23 mouse cellular contexts compared by ENCODE assay signal in genomic region chr10:111534691-111535090, GRCm38 (mm10). TPM values are rescaled to one million over a fixed set of nuclear protein-coding genes. Genes with fewer than 3 reads are reported as not detected.
DNase-seq lines count a peak whose midpoint lies in the region; ATAC-seq and TF ChIP-seq lines count a peak whose summit lies in the region.
"Had no signal": no experiment of that assay in that cellular context is flagged by ENCODE, and none has a peak within 500 bp of the region (broad histone marks: within the 10 kb centered on the region; RNA-seq: fewer than 3 reads in every experiment).

No protein-coding gene starts in this region.

- TF ChIP-seq EP300 in lung, postnatal 0 days (IDR thresholded peaks at IDR 0.05), result peak; percentile 72

- peak; percentile 20 for DNase-seq in kidney, postnatal 0 days (ENCODE audit: low spot score)
- no peak for DNase-seq in kidney, adult 9 months
- no peak for DNase-seq in lung, postnatal 36 days
- DNase-seq in lung, postnatal 0 days (ENCODE audit: low spot score), result peak; percentile 38
- DNase-seq in lung, adult 2 months, result no peak
- DNase-seq: adrenal gland, adult 2 months; adrenal gland, postnatal 10 days; adrenal gland, postnatal 25 days; cerebellum, adult 11 months; cerebellum, adult 18-20 months; cerebellum, adult 8-10 months; cerebellum, adult 9-11 months; cerebellum, postnatal 14 days; cerebellum, postnatal 36 days; embryo, embryonic 11 days had no signal

- no peak for TF ChIP-seq POLR2A in lung, adult 2 months (IDR thresholded peaks at IDR 0.05; ENCODE audit: borderline replicate concordance, extremely low read depth, low read depth, low read length)

- ATAC-seq in kidney, postnatal 0 days (replicated peaks; ENCODE audit: low FRiP score, low read depth), result no peak
- no peak for ATAC-seq in lung, embryonic 15.5 days (ENCODE audit: borderline replicate concordance, extremely low read depth, low FRiP score, low TSS enrichment)
- peak; percentile 30 for ATAC-seq in lung, postnatal 0 days
- ATAC-seq: forebrain, embryonic 14.5 days; forebrain, embryonic 16.5 days had no signal

- no peaks in the 10 kb centered on the region for H3K36me3 ChIP-seq in kidney, postnatal 0 days (ENCODE audit: insufficient read depth, low read length)
- H3K36me3 ChIP-seq in lung, embryonic 15.5 days, result no peaks in the 10 kb centered on the region
- H3K36me3 ChIP-seq in lung, postnatal 0 days (ENCODE audit: insufficient read depth, low read length), result no peaks in the 10 kb centered on the region
- H3K36me3 ChIP-seq: embryonic facial prominence, embryonic 13.5 days; embryonic facial prominence, embryonic 15.5 days; forebrain, embryonic 10.5 days; forebrain, embryonic 12.5 days had no signal

- no peaks in the 10 kb centered on the region for H3K9me3 ChIP-seq in kidney, postnatal 0 days (replicated peaks; ENCODE audit: low read length)
- H3K9me3 ChIP-seq in lung, embryonic 15.5 days, result no peaks in the 10 kb centered on the region
- no peaks in the 10 kb centered on the region for H3K9me3 ChIP-seq in lung, postnatal 0 days (ENCODE audit: low read length)
- H3K9me3 ChIP-seq: embryonic facial prominence, embryonic 13.5 days; embryonic facial prominence, embryonic 15.5 days; forebrain, embryonic 10.5 days; forebrain, embryonic 12.5 days had no signal

- no peak overlapping the region for H3K4me3 ChIP-seq in kidney, postnatal 0 days (replicated peaks; ENCODE audit: low read depth, low read length)
- H3K4me3 ChIP-seq in lung, embryonic 15.5 days, result no peak overlapping the region
- no peak overlapping the region for H3K4me3 ChIP-seq in lung, postnatal 0 days (ENCODE audit: low read depth, low read length)
- no peak overlapping the region for H3K4me3 ChIP-seq in lung, adult 2 months (replicated peaks; ENCODE audit: extremely low read depth, low read depth, low read length)
- H3K4me3 ChIP-seq: embryonic facial prominence, embryonic 13.5 days; embryonic facial prominence, embryonic 15.5 days; erythroblast, embryonic 14.5 days; forebrain, embryonic 10.5 days; forebrain, embryonic 12.5 days had no signal

- H3K27me3 ChIP-seq in kidney, postnatal 0 days (ENCODE audit: insufficient read depth, low read length), result no peaks in the 10 kb centered on the region
- no peaks in the 10 kb centered on the region for H3K27me3 ChIP-seq in lung, embryonic 15.5 days
- H3K27me3 ChIP-seq in lung, postnatal 0 days (replicated peaks; ENCODE audit: insufficient read depth, low read length), result no peaks in the 10 kb centered on the region
- H3K27me3 ChIP-seq: embryonic facial prominence, embryonic 13.5 days; embryonic facial prominence, embryonic 15.5 days; forebrain, embryonic 12.5 days had no signal

- H3K9ac ChIP-seq in kidney, postnatal 0 days (ENCODE audit: low read depth, low read length), result no peak overlapping the region
- H3K9ac ChIP-seq in lung, embryonic 15.5 days, result no peak overlapping the region
- H3K9ac ChIP-seq in lung, postnatal 0 days (replicated peaks; ENCODE audit: low read depth), result no peak overlapping the region
- H3K9ac ChIP-seq: embryonic facial prominence, embryonic 13.5 days; embryonic facial prominence, embryonic 15.5 days; forebrain, embryonic 12.5 days had no signal

- no peak for TF ChIP-seq CTCF in kidney, postnatal 0 days (IDR thresholded peaks at IDR 0.05; ENCODE audit: low read depth)
- no peak for TF ChIP-seq CTCF in lung, postnatal 0 days (IDR thresholded peaks at IDR 0.05)
- no peak for TF ChIP-seq CTCF in lung, adult 2 months (IDR thresholded peaks at IDR 0.05; ENCODE audit: insufficient read depth, low read length)

- H3K4me2 ChIP-seq in kidney, postnatal 0 days (ENCODE audit: low read length), result no peak overlapping the region
- H3K4me2 ChIP-seq in lung, embryonic 15.5 days, result peak overlapping the region; percentile 12; the same call in 1 of the 2 replicates
- H3K4me2 ChIP-seq in lung, postnatal 0 days (replicated peaks; ENCODE audit: low read depth, low read length), result no peak overlapping the region
- H3K4me2 ChIP-seq: embryonic facial prominence, embryonic 13.5 days; embryonic facial prominence, embryonic 15.5 days; forebrain, embryonic 12.5 days had no signal

- peaks cover 7% of the 10 kb centered on the region for H3K4me1 ChIP-seq in kidney, postnatal 0 days (replicated peaks; ENCODE audit: insufficient read depth, low read length)
- H3K4me1 ChIP-seq in lung, embryonic 15.5 days, result peaks cover 55% of the 10 kb centered on the region
- H3K4me1 ChIP-seq in lung, postnatal 0 days (ENCODE audit: insufficient read depth, low read depth, low read length), result peaks cover 6% of the 10 kb centered on the region; the same call in 1 of the 2 replicates
- peaks cover 2% of the 10 kb centered on the region; the same call in 1 of the 2 replicates for H3K4me1 ChIP-seq in lung, adult 2 months (ENCODE audit: control insufficient read depth, insufficient read depth, low read length)

- H3K27ac ChIP-seq in kidney, postnatal 0 days, result no peak overlapping the region
- peak overlapping the region; percentile 8; the same call in 1 of the 2 replicates for H3K27ac ChIP-seq in lung, embryonic 15.5 days
- no peak overlapping the region for H3K27ac ChIP-seq in lung, postnatal 0 days (ENCODE audit: low read length)
- H3K27ac ChIP-seq: embryonic facial prominence, embryonic 13.5 days; embryonic facial prominence, embryonic 15.5 days; forebrain, embryonic 10.5 days; forebrain, embryonic 12.5 days had no signal

- WGBS in kidney, postnatal 0 days, result 73% methylated on average over 8 of the region's 8 CpGs
- 58% methylated on average over 8 of the region's 8 CpGs for WGBS in lung, embryonic 15.5 days
- 46% methylated on average over 8 of the region's 8 CpGs for WGBS in lung, postnatal 0 days
- WGBS in lung, adult 2 months, result 69% methylated on average over 8 of the region's 8 CpGs

RNA-seq across cellular contexts. Expression of gene Phlda1, which starts 28.6 kb away (rescaled TPM):
- polyA plus RNA-seq in kidney, postnatal 0 days (2015; fragmentation: Nextera tagmentation; extraction: Ambion mirVana), result 25.3 and 29.5 TPM in 2 replicates
- polyA plus RNA-seq in lung, embryonic 15.5 days (2015; fragmentation: Nextera tagmentation; extraction: Ambion mirVana), result 113 and 116 TPM in 2 replicates
- 97.0 and 100.0 TPM in 2 replicates for polyA plus RNA-seq in lung, postnatal 0 days (2015; fragmentation: Nextera tagmentation; extraction: Ambion mirVana)
- polyA plus RNA-seq in lung, adult 2 months (2012; rRNA removed), result 32.7 and 54.1 TPM in 2 replicates

Comparison
In these comparisons a context has a peak if more than half of its experiments do, and no peak if none do; other contexts are left out.
1. DNase-seq: peak in kidney, postnatal 0 days (single experiment) and lung, postnatal 0 days (single experiment); none in kidney, adult 9 months (single experiment), lung, postnatal 36 days (single experiment) and lung, adult 2 months (single experiment).